In genomic region chr12:79047203-79047602, GRCm38 (mm10) we compare ENCODE assay signal across 26 mouse cellular contexts. TPM values are rescaled to one million over a fixed set of nuclear protein-coding genes. Genes with fewer than 3 reads are reported as not detected.
DNase-seq lines count a peak whose midpoint lies in the region; ATAC-seq and TF ChIP-seq lines count a peak whose summit lies in the region.
"Had no signal": no experiment of that assay in that cellular context is flagged by ENCODE, and none has a peak within 500 bp of the region (broad histone marks: within the 10 kb centered on the region; RNA-seq: fewer than 3 reads in every experiment).

No protein-coding gene starts in this region.

- 0 out of 2 replicates have a peak, but pooled peaks cover 2% of the 10 kb centered on the region for H3K4me1 ChIP-seq in lung, adult 2 months (ENCODE audit: control insufficient read depth, insufficient read depth, low read length)
- no peaks in the 10 kb centered on the region for H3K4me1 ChIP-seq in stomach, embryonic 15.5 days
- no peaks in the 10 kb centered on the region for H3K4me1 ChIP-seq in hindbrain, embryonic 10.5 days (replicated peaks)

- no peak overlapping the region for H3K4me3 ChIP-seq in lung, adult 2 months (replicated peaks; ENCODE audit: extremely low read depth, low read depth, low read length)
- H3K4me3 ChIP-seq in stomach, embryonic 15.5 days (replicated peaks) = no peak overlapping the region
- H3K4me3 ChIP-seq in hindbrain, embryonic 10.5 days = no peak overlapping the region
- H3K4me3 ChIP-seq: gastrocnemius, adult 2 months; heart, embryonic 12.5 days; heart, embryonic 15.5 days had no signal

- H3K4me2 ChIP-seq in stomach, embryonic 15.5 days = no peak overlapping the region
- H3K4me2 ChIP-seq: heart, embryonic 12.5 days; heart, embryonic 15.5 days; hindbrain, embryonic 14.5 days had no signal

- H3K36me3 ChIP-seq in stomach, embryonic 15.5 days = no peaks in the 10 kb centered on the region
- peaks cover 41% of the 10 kb centered on the region for H3K36me3 ChIP-seq in hindbrain, embryonic 10.5 days
- H3K36me3 ChIP-seq: heart, embryonic 15.5 days had no signal

- no peaks in the 10 kb centered on the region for H3K9me3 ChIP-seq in stomach, embryonic 15.5 days
- H3K9me3 ChIP-seq in hindbrain, embryonic 10.5 days = no peaks in the 10 kb centered on the region
- H3K9me3 ChIP-seq: heart, embryonic 15.5 days had no signal

- peak; percentile 22; the same call in 1 of the 2 replicates for ATAC-seq in stomach, embryonic 15.5 days (ENCODE audit: insufficient read depth, low FRiP score, low read depth)
- ATAC-seq: CD4-positive, CD25-positive, alpha-beta regulatory T cell, adult 4 months; forebrain, embryonic 14.5 days; forebrain, postnatal 0 days; hindbrain, postnatal 0 days had no signal

- no peak overlapping the region for H3K27ac ChIP-seq in stomach, embryonic 15.5 days
- no peak overlapping the region for H3K27ac ChIP-seq in hindbrain, embryonic 10.5 days
- H3K27ac ChIP-seq: gastrocnemius, adult 2 months; heart, embryonic 15.5 days; hindbrain, embryonic 14.5 days; hindbrain, postnatal 0 days had no signal

- no peak for TF ChIP-seq CTCF in lung, adult 2 months (IDR thresholded peaks at IDR 0.05; ENCODE audit: insufficient read depth, low read length)

- H3K9ac ChIP-seq in stomach, embryonic 15.5 days = no peak overlapping the region
- H3K9ac ChIP-seq: forebrain, postnatal 0 days; heart, embryonic 12.5 days; heart, embryonic 15.5 days; hindbrain, embryonic 14.5 days had no signal

- H3K27me3 ChIP-seq in stomach, embryonic 15.5 days (replicated peaks) = no peaks in the 10 kb centered on the region
- no peaks in the 10 kb centered on the region for H3K27me3 ChIP-seq in hindbrain, embryonic 10.5 days (ENCODE audit: insufficient read depth, poor library complexity, severe bottlenecking)
- H3K27me3 ChIP-seq: heart, embryonic 12.5 days had no signal

- DNase-seq in lung, postnatal 36 days = peak; percentile 23
- DNase-seq in lung, adult 2 months = no peak
- DNase-seq in urinary bladder, postnatal 36 days (ENCODE audit: low spot score in 2 of 2) = peak; percentile 35 to 38
- DNase-seq in urinary bladder, postnatal 10 days (ENCODE audit: low spot score) = no peak
- DNase-seq in embryo, embryonic 9.5 days (ENCODE audit: extremely low spot score) = no peak
- DNase-seq in hindbrain, embryonic 10.5 days (ENCODE audit: low spot score) = no peak
- DNase-seq: adrenal gland, adult 2 months; adrenal gland, postnatal 14 days; cerebellum, adult 11-12 months; cerebellum, adult 8-10 months; cerebellum, postnatal 10 days; cerebellum, postnatal 36 days; embryo, embryonic 11 days; forebrain, postnatal 0 days; gastrocnemius, adult 2 months; gastrocnemius, postnatal 14 days; heart, adult 18-20 months; heart, postnatal 10 days; heart, postnatal 36 days had no signal

- no peak for TF ChIP-seq POLR2A in lung, adult 2 months (IDR thresholded peaks at IDR 0.05; ENCODE audit: borderline replicate concordance, extremely low read depth, low read depth, low read length)

- 84% methylated on average over 7 of the region's 7 CpGs for WGBS in lung, adult 2 months
- WGBS in stomach, embryonic 15.5 days = 89% methylated on average over 7 of the region's 7 CpGs
- 91% methylated on average over 7 of the region's 7 CpGs for WGBS in hindbrain, embryonic 10.5 days

RNA-seq across cellular contexts. Expression of gene Plekhh1, which starts 18.2 kb away (rescaled TPM):
- 8.9 and 9.3 TPM in 2 replicates for polyA plus RNA-seq in lung, adult 2 months (2012; rRNA removed)
- polyA plus RNA-seq in stomach, embryonic 15.5 days (2015; fragmentation: Nextera tagmentation; extraction: Ambion mirVana) = 4.9 and 5.5 TPM in 2 replicates
- 6.7 TPM in 2 replicates for polyA plus RNA-seq in hindbrain, embryonic 10.5 days (2016; fragmentation: Nextera tagmentation; extraction: Ambion mirVana)

RNA-seq across cellular contexts. Expression of gene Tmem229b, which starts 39.8 kb away (rescaled TPM):
- polyA plus RNA-seq in lung, adult 2 months (2012; rRNA removed) = 15.4 and 18.6 TPM in 2 replicates
- polyA plus RNA-seq in stomach, embryonic 15.5 days (2015; fragmentation: Nextera tagmentation; extraction: Ambion mirVana) = 6.1 and 6.5 TPM in 2 replicates
- polyA plus RNA-seq in hindbrain, embryonic 10.5 days (2016; fragmentation: Nextera tagmentation; extraction: Ambion mirVana) = 4.5 and 7.3 TPM in 2 replicates

RNA-seq across cellular contexts. Expression of gene Pigh, which starts 42.2 kb away (rescaled TPM):
- 12.9 and 15.0 TPM in 2 replicates for polyA plus RNA-seq in lung, adult 2 months (2012; rRNA removed)
- 31.7 and 33.0 TPM in 2 replicates for polyA plus RNA-seq in stomach, embryonic 15.5 days (2015; fragmentation: Nextera tagmentation; extraction: Ambion mirVana)
- 28.6 and 32.4 TPM in 2 replicates for polyA plus RNA-seq in hindbrain, embryonic 10.5 days (2016; fragmentation: Nextera tagmentation; extraction: Ambion mirVana)

Comparison
In these comparisons a context has a peak if more than half of its experiments do, and no peak if none do; other contexts are left out.
1. DNase-seq: peak in lung, postnatal 36 days (single experiment) and urinary bladder, postnatal 36 days (2 of 2); none in lung, adult 2 months (single experiment), urinary bladder, postnatal 10 days (single experiment), embryo, embryonic 9.5 days (single experiment) and hindbrain, embryonic 10.5 days (single experiment).